Mouse (Mus musculus): ENCODE data around the gene Olfr1373.
"Not testable (repeated sequence)": the region's sequence is repeated elsewhere in the genome, so short reads cannot be mapped to it uniquely, and the experiment has no call there.

DNA sequence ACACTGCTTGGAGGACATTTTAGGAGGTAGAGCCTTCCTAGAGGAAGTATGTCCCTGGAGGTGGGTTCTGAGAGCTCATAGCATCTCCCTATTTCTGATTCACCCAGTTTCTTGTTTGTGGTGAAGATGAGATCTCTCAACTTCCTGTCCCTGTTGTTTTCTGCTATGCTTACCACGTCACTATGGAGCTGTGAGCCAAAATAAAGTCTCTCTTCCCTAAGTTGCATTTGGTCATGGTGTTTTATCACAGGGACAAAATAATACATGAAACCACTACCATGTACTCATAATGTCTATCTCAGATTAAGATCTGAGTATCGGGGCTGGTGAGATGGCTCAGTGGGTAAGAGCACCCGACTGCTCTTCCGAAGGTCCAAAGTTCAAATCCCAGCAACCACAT is 35.3 kb upstream of the Olfr1373 start:
- not testable (repeated sequence) for TF ChIP-seq CHD2 (IDR thresholded peaks at IDR 0.05; ENCODE audit: low read length); ZC3H11A (IDR thresholded peaks at IDR 0.05; ENCODE audit: low read depth, low read length); SIN3A (IDR thresholded peaks at IDR 0.05; ENCODE audit: low read length); POLR2A (IDR thresholded peaks at IDR 0.05; ENCODE audit: control insufficient read depth in 1 of 2, insufficient read depth in 1 of 2, low read depth in 1 of 2, low read length in 2 of 2, poor library complexity in 1 of 2); E2F4 (IDR thresholded peaks at IDR 0.05; ENCODE audit: borderline replicate concordance, low read depth, low read length)

All from MEL (cell line).